Mouse (Mus musculus): ENCODE measurements around the gene Vmn2r25.
"Not testable (repeated sequence)": the region's sequence is repeated elsewhere in the genome, so short reads cannot be mapped to it uniquely, and the experiment has no call there.

Gene Vmn2r25

GRCm38 (mm10) chr6:123853363-123853762, at the start of gene Vmn2r25:
Vmn2r25 (minus strand) TSS chr6:123853463.
- POLR2A ChIA-PET, CTCF ChIA-PET: not testable (repeated sequence)

- POLR2A ChIA-PET, result no interaction called here
- CTCF ChIA-PET, result no interaction called here
These were observed 33.3 kb downstream of the Vmn2r25 start for GRCm38 (mm10) chr6:123819951-123820350.

- CTCF ChIA-PET, result interaction anchor here in 1 of 4 experiments (1.6 kb wide), 1 partner anchor 17 kb away, joined by 6 read pairs; no protein-coding TSS in a partner anchor
- POLR2A ChIA-PET, result not testable (repeated sequence)
These were observed 43.0 kb downstream of the Vmn2r25 start for GRCm38 (mm10) chr6:123810291-123810690.

- POLR2A ChIA-PET, result no interaction called here
- CTCF ChIA-PET, result interaction anchor here (0.6 to 1.1 kb wide), 7 partner anchors 16 to 1165 kb away, joined by 3 to 9 read pairs (median 3); partner anchors contain the start of gene Necap1 (in 1 of the 4)
These were observed 59.5 kb downstream of the Vmn2r25 start for GRCm38 (mm10) chr6:123793746-123794145.

GRCm38 (mm10) chr6:123784857-123785256, 68.4 kb downstream of the Vmn2r25 start:
- ChIA-PET CTCF (no interaction called here), POLR2A (no interaction called here)

- ChIA-PET POLR2A (no interaction called here), CTCF (no interaction called here)
These were observed 74.7 kb downstream of the Vmn2r25 start, which contains the start of gene Vmn2r24 for GRCm38 (mm10) chr6:123778579-123778978. Vmn2r24 (plus strand) TSS chr6:123778879.
